9 mouse cellular contexts compared by ENCODE assay signal in genomic region chr6:42354076-42355019, GRCm38 (mm10). TPM values are rescaled to one million over a fixed set of nuclear protein-coding genes. Genes with fewer than 3 reads are reported as not detected.
DNase-seq lines count a peak whose midpoint lies in the region; ATAC-seq and TF ChIP-seq lines count a peak whose summit lies in the region.
"Had no signal": no experiment of that assay in that cellular context is flagged by ENCODE, and none has a peak within 500 bp of the region (broad histone marks: within the 10 kb centered on the region; RNA-seq: fewer than 3 reads in every experiment).

No protein-coding gene starts in this region.

- no peaks in the 10 kb centered on the region for H3K27me3 ChIP-seq in lung, embryonic 14.5 days (ENCODE audit: insufficient read depth, low read length)
- no peaks in the 10 kb centered on the region for H3K27me3 ChIP-seq in heart, embryonic 10.5 days (ENCODE audit: insufficient read depth, poor library complexity, severe bottlenecking)
- no peaks in the 10 kb centered on the region; the same call in 1 of the 2 replicates for H3K27me3 ChIP-seq in liver, embryonic 16.5 days (ENCODE audit: control insufficient read depth, insufficient read depth, low read depth, low read length)
- H3K27me3 ChIP-seq: CH12.LX had no signal

- peaks cover 29% of the 10 kb centered on the region for H3K4me1 ChIP-seq in lung, embryonic 14.5 days (ENCODE audit: insufficient read depth)
- H3K4me1 ChIP-seq in heart, embryonic 10.5 days = peaks cover 74% of the 10 kb centered on the region
- H3K4me1 ChIP-seq in liver, embryonic 16.5 days (ENCODE audit: control insufficient read depth, low read depth, low read length) = peaks cover 26% of the 10 kb centered on the region

- peaks cover 80% of the 10 kb centered on the region for H3K36me3 ChIP-seq in lung, embryonic 14.5 days (ENCODE audit: insufficient read depth)
- H3K36me3 ChIP-seq in heart, embryonic 10.5 days = peaks cover 81% of the 10 kb centered on the region
- peaks cover 19% of the 10 kb centered on the region for H3K36me3 ChIP-seq in liver, embryonic 16.5 days (ENCODE audit: control insufficient read depth, insufficient read depth)

- no peak overlapping the region; the same call in 1 of the 2 replicates for H3K27ac ChIP-seq in lung, embryonic 14.5 days (ENCODE audit: low read depth)
- peak overlapping the region; percentile 75; the same call in 1 of the 2 replicates for H3K27ac ChIP-seq in heart, embryonic 10.5 days
- H3K27ac ChIP-seq in liver, embryonic 16.5 days (ENCODE audit: low read length) = peak overlapping the region; percentile 64; the same call in 1 of the 2 replicates

- TF ChIP-seq CTCF in lung, embryonic 14.5 days (IDR thresholded peaks at IDR 0.05; ENCODE audit: low read depth) = no peak

- 39% methylated on average over 11 of the region's 11 CpGs for WGBS in lung, embryonic 14.5 days
- WGBS in heart, embryonic 10.5 days = 35% methylated on average over 11 of the region's 11 CpGs
- 17% methylated on average over 11 of the region's 11 CpGs for WGBS in liver, embryonic 16.5 days (ENCODE audit: insufficient replicate concordance)

- DNase-seq in adrenal gland, postnatal 10 days = peak; percentile 45
- DNase-seq in adrenal gland, adult 8-10 months = no peak
- DNase-seq in lung, embryonic 14.5 days = peak; percentile 69
- DNase-seq in lung, postnatal 14 days = no peak
- DNase-seq in heart, embryonic 10.5 days (ENCODE audit: low spot score) = no peak
- no peak for DNase-seq in embryo, embryonic 10 days (ENCODE audit: low spot score)

- no peak overlapping the region for H3K9ac ChIP-seq in lung, embryonic 14.5 days
- no peak overlapping the region for H3K9ac ChIP-seq in liver, embryonic 16.5 days (ENCODE audit: low read depth, low read length)

- ATAC-seq in lung, embryonic 14.5 days (ENCODE audit: insufficient read depth) = no peak
- no peak for ATAC-seq in liver, embryonic 16.5 days (ENCODE audit: low read depth)
- ATAC-seq in erythroblast, adult 5-6 weeks (replicated peaks; ENCODE audit: low FRiP score, poor library complexity, severe bottlenecking) = no peak

- H3K9me3 ChIP-seq in lung, embryonic 14.5 days (ENCODE audit: low read depth, low read length) = no peaks in the 10 kb centered on the region
- no peaks in the 10 kb centered on the region for H3K9me3 ChIP-seq in heart, embryonic 10.5 days
- no peaks in the 10 kb centered on the region for H3K9me3 ChIP-seq in liver, embryonic 16.5 days (replicated peaks; ENCODE audit: control insufficient read depth, low read length)

- H3K4me2 ChIP-seq in lung, embryonic 14.5 days = peak overlapping the region; percentile 85
- H3K4me2 ChIP-seq in liver, embryonic 16.5 days (ENCODE audit: low read depth, low read length) = peak overlapping the region; percentile 34

- no peak overlapping the region for H3K4me3 ChIP-seq in lung, embryonic 14.5 days (ENCODE audit: low read depth, low read length)
- peak overlapping the region; percentile 97 for H3K4me3 ChIP-seq in heart, embryonic 10.5 days
- H3K4me3 ChIP-seq in liver, embryonic 16.5 days (ENCODE audit: low read depth, low read length) = 0 out of 2 replicates have a peak overlapping the region, but pooled peaks have one; percentile 17

RNA-seq across cellular contexts. Expression of gene Zyx, which starts 4.9 kb away (rescaled TPM):
- 100 to 1,000 TPM in 1 of 2 experiments, 10 to 100 TPM in 1; 73.1 to 112 TPM for total RNA-seq in adrenal gland, postnatal 10 days (2021)
- 100 to 1,000 TPM in 1 of 4 experiments, 10 to 100 TPM in 3; 78.9 to 118 (median 89.4) TPM for total RNA-seq in adrenal gland, adult 8-10 months (2022)
- 194 and 198 TPM in 2 replicates for polyA plus RNA-seq in lung, embryonic 14.5 days (2014; fragmentation: Nextera tagmentation; extraction: Ambion mirVana)
- 165 and 193 TPM in 2 replicates for polyA plus RNA-seq in heart, embryonic 10.5 days (2016; fragmentation: Nextera tagmentation; extraction: Ambion mirVana)
- polyA plus RNA-seq in liver, embryonic 16.5 days (2015; fragmentation: Nextera tagmentation; extraction: Ambion mirVana) = 35.2 and 43.2 TPM in 2 replicates
- total RNA-seq in erythroblast, adult 5-6 weeks (2015; ENCODE audit: low replicate concordance) = 74.0 and 87.0 TPM in 2 replicates
- total RNA-seq in erythroblast, adult 5-6 weeks (2017; ENCODE audit: low replicate concordance) = 7.7 and 14.1 TPM in 2 replicates

RNA-seq across cellular contexts. Expression of gene Epha1, which starts 18.7 kb away (rescaled TPM):
- total RNA-seq in adrenal gland, postnatal 10 days (2021) = 1 to 10 TPM; 2.8 to 8.6 TPM
- 1 to 10 TPM in 2 of 4 experiments, under 1 TPM in 2; 0.46 to 1.6 (median 0.99) TPM for total RNA-seq in adrenal gland, adult 8-10 months (2022)
- 5.7 and 7.0 TPM in 2 replicates for polyA plus RNA-seq in lung, embryonic 14.5 days (2014; fragmentation: Nextera tagmentation; extraction: Ambion mirVana)
- polyA plus RNA-seq in heart, embryonic 10.5 days (2016; fragmentation: Nextera tagmentation; extraction: Ambion mirVana) = 3.0 and 4.8 TPM in 2 replicates
- 7.3 and 8.4 TPM in 2 replicates for polyA plus RNA-seq in liver, embryonic 16.5 days (2015; fragmentation: Nextera tagmentation; extraction: Ambion mirVana)
- total RNA-seq in erythroblast, adult 5-6 weeks (2015; ENCODE audit: low replicate concordance) = not detected in 2 replicates
- total RNA-seq in erythroblast, adult 5-6 weeks (2017; ENCODE audit: low replicate concordance) = not detected in 2 replicates
- total RNA-seq: CH12.LX had no signal

RNA-seq across cellular contexts. Expression of gene Fam131b, which starts 29.9 kb away (rescaled TPM):
- total RNA-seq in adrenal gland, postnatal 10 days (2021) = 1 to 10 TPM in 1 of 2 experiments, under 1 TPM in 1; 0.81 to 1.2 TPM
- total RNA-seq in adrenal gland, adult 8-10 months (2022) = under 1 TPM; 0.12 to 0.23 (median 0.15) TPM
- polyA plus RNA-seq in lung, embryonic 14.5 days (2014; fragmentation: Nextera tagmentation; extraction: Ambion mirVana) = 0.11 and 0.13 TPM in 2 replicates
- polyA plus RNA-seq in heart, embryonic 10.5 days (2016; fragmentation: Nextera tagmentation; extraction: Ambion mirVana) = 0.21 and 0.30 TPM in 2 replicates
- not detected in 2 replicates for polyA plus RNA-seq in liver, embryonic 16.5 days (2015; fragmentation: Nextera tagmentation; extraction: Ambion mirVana)
- total RNA-seq in erythroblast, adult 5-6 weeks (2015; ENCODE audit: low replicate concordance) = not detected in 2 replicates
- total RNA-seq in erythroblast, adult 5-6 weeks (2017; ENCODE audit: low replicate concordance) = not detected in 2 replicates

RNA-seq across cellular contexts. Expression of gene Tas2r143, which starts 45.7 kb away (rescaled TPM):
- total RNA-seq in adrenal gland, postnatal 10 days (2021) = 1 to 10 TPM; 1.0 to 1.9 TPM
- 1 to 10 TPM; 1.9 to 7.8 (median 3.5) TPM for total RNA-seq in adrenal gland, adult 8-10 months (2022)
- not detected in 2 replicates for polyA plus RNA-seq in lung, embryonic 14.5 days (2014; fragmentation: Nextera tagmentation; extraction: Ambion mirVana)
- not detected in 2 replicates for polyA plus RNA-seq in heart, embryonic 10.5 days (2016; fragmentation: Nextera tagmentation; extraction: Ambion mirVana)
- polyA plus RNA-seq in liver, embryonic 16.5 days (2015; fragmentation: Nextera tagmentation; extraction: Ambion mirVana) = not detected in 2 replicates
- not detected in 2 replicates for total RNA-seq in erythroblast, adult 5-6 weeks (2015; ENCODE audit: low replicate concordance)
- not detected in 2 replicates for total RNA-seq in erythroblast, adult 5-6 weeks (2017; ENCODE audit: low replicate concordance)
- total RNA-seq: CH12.LX had no signal

RNA-seq across cellular contexts. Expression of gene Tas2r135, which starts 50.9 kb away (rescaled TPM):
- total RNA-seq in adrenal gland, postnatal 10 days (2021) = 1 to 10 TPM in 1 of 2 experiments, under 1 TPM in 1; 0.99 to 2.0 TPM
- total RNA-seq in adrenal gland, adult 8-10 months (2022) = 1 to 10 TPM in 3 of 4 experiments, under 1 TPM in 1; 1.00 to 5.7 (median 2.6) TPM
- polyA plus RNA-seq in lung, embryonic 14.5 days (2014; fragmentation: Nextera tagmentation; extraction: Ambion mirVana) = not detected in 2 replicates
- not detected in 2 replicates for polyA plus RNA-seq in heart, embryonic 10.5 days (2016; fragmentation: Nextera tagmentation; extraction: Ambion mirVana)
- polyA plus RNA-seq in liver, embryonic 16.5 days (2015; fragmentation: Nextera tagmentation; extraction: Ambion mirVana) = not detected in 2 replicates
- not detected in 2 replicates for total RNA-seq in erythroblast, adult 5-6 weeks (2015; ENCODE audit: low replicate concordance)
- total RNA-seq in erythroblast, adult 5-6 weeks (2017; ENCODE audit: low replicate concordance) = not detected in 2 replicates
- total RNA-seq: CH12.LX had no signal

Comparison
In these comparisons a context has a peak if more than half of its experiments do, and no peak if none do; other contexts are left out.
1. DNase-seq: peak in adrenal gland, postnatal 10 days (single experiment) and lung, embryonic 14.5 days (single experiment); none in adrenal gland, adult 8-10 months (single experiment), lung, postnatal 14 days (single experiment), heart, embryonic 10.5 days (single experiment) and embryo, embryonic 10 days (single experiment).